Mouse (Mus musculus) common myeloid progenitor, adult 5-6 weeks (primary cell): Measurements from ENCODE around the gene Neu1. TPM values are rescaled to one million over a fixed set of nuclear protein-coding genes. Genes with fewer than 3 reads are reported as not detected.
A peak's percentile ranks its signal among the peaks of the same experiment; 100 is the strongest.

Experiments
- ATAC-seq: replicated peaks from 2 replicates; pipeline ENCODE4 v1.8.0; 2016; ENCODE audit warnings: low read depth, mild to moderate bottlenecking, moderate TSS enrichment, inconsistent platforms; ENCODE audit not compliant: poor library complexity, severe bottlenecking
- total RNA-seq: library from RNA; stranded (forward); fragments of 200-1000, 187-1606 nt; gene quantifications from 2 replicates; pipeline ENCODE4 v1.2.3, GENCODE M21; 2017

Neu1 gene
- total RNA-seq = 3.4 and 5.0 TPM in 2 replicates

GRCm38 (mm10) chr17:34931061-34931734 is at the start of gene Neu1:
Neu1 (plus strand) TSS chr17:34931253.
- ATAC-seq = peak; percentile 96

- no peak for ATAC-seq
Observed at GRCm38 (mm10) chr17:34881683-34882310, 49.3 kb upstream of the Neu1 start, which contains the start of gene Gm20547. Gm20547 (minus strand) TSS chr17:34882042.

- peak; percentile 61; the same call in 1 of the 2 replicates for ATAC-seq
Observed at GRCm38 (mm10) chr17:34883332-34883731, 47.7 kb upstream of the Neu1 start.

GRCm38 (mm10) chr17:34884704-34885103 is 46.3 kb upstream of the Neu1 start:
- no peak for ATAC-seq

- no peak for ATAC-seq
Observed at GRCm38 (mm10) chr17:34885615-34886014, 45.4 kb upstream of the Neu1 start.

- peak; percentile 34 for ATAC-seq
Observed at GRCm38 (mm10) chr17:34887942-34888341, 43.1 kb upstream of the Neu1 start.

GRCm38 (mm10) chr17:34890074-34890743 is 40.8 kb upstream of the Neu1 start:
- ATAC-seq = no peak

- ATAC-seq = no peak
Observed at GRCm38 (mm10) chr17:34891377-34891776, 39.7 kb upstream of the Neu1 start.

GRCm38 (mm10) chr17:34893072-34893824 is 37.8 kb upstream of the Neu1 start:
- ATAC-seq = no peak

GRCm38 (mm10) chr17:34894074-34894597 is 36.9 kb upstream of the Neu1 start:
- peak; percentile 57 for ATAC-seq

GRCm38 (mm10) chr17:34894801-34895530 is 36.1 kb upstream of the Neu1 start:
- ATAC-seq = no peak

- no peak for ATAC-seq
Observed at GRCm38 (mm10) chr17:34895724-34896123, 35.3 kb upstream of the Neu1 start.

- ATAC-seq = no peak
Observed at GRCm38 (mm10) chr17:34896366-34896765, 34.7 kb upstream of the Neu1 start.

GRCm38 (mm10) chr17:34897373-34898159 is 33.5 kb upstream of the Neu1 start:
- ATAC-seq = 0 out of 2 replicates have a peak, but pooled peaks have one; percentile 13

GRCm38 (mm10) chr17:34898160-34898586 is 32.9 kb upstream of the Neu1 start, which contains the start of the genes C2 and Ehmt2:
C2 (minus strand) TSS chr17:34898265.
Ehmt2 (plus strand) TSS chr17:34898469.
- peak; percentile 30 for ATAC-seq

GRCm38 (mm10) chr17:34898706-34899052 is 32.4 kb upstream of the Neu1 start:
- ATAC-seq = no peak

- peak; percentile 16; the same call in 1 of the 2 replicates for ATAC-seq
Observed at GRCm38 (mm10) chr17:34899053-34899889, 31.8 kb upstream of the Neu1 start.

GRCm38 (mm10) chr17:34899890-34900243 is 31.2 kb upstream of the Neu1 start:
- ATAC-seq = peak; percentile 15; the same call in 1 of the 2 replicates
